Mouse (Mus musculus) stomach, embryonic 16.5 days (tissue): ENCODE measurements around the gene Adad2. TPM values are rescaled to one million over a fixed set of nuclear protein-coding genes. Genes with fewer than 3 reads are reported as not detected.

ENCODE experiments used
- ATAC-seq: fragments of 200-750 bp; cut with Nextera tagmentation; 2 replicates; pipeline ENCODE4 v1.8.0; 2017; ENCODE audit warnings: moderate number of reproducible peaks, moderate TSS enrichment; ENCODE audit not compliant: insufficient read depth, low FRiP score
- H3K27ac ChIP-seq: fragments of 300-500 bp; sonication (generic); 2 replicates; pipeline ENCODE4 v1.5.1; 2014; ENCODE audit warnings: low read length
- H3K27me3 ChIP-seq: fragments of 300-500 bp; sonication (generic); 2 replicates; pipeline ENCODE4 v1.6.1; 2014; ENCODE audit warnings: low read length, control low read depth, mixed read lengths; ENCODE audit not compliant: control insufficient read depth, insufficient read depth
- H3K36me3 ChIP-seq: fragments of 300-500 bp; sonication (generic); 2 replicates; pipeline ENCODE4 v1.6.1; 2014; ENCODE audit warnings: low read length; ENCODE audit not compliant: control insufficient read depth, insufficient read depth
- H3K4me1 ChIP-seq: fragments of 300-500 bp; sonication (generic); 2 replicates; pipeline ENCODE4 v1.6.1; 2014; ENCODE audit warnings: low read length, control low read depth, mixed read lengths; ENCODE audit not compliant: control insufficient read depth, insufficient read depth
- H3K4me2 ChIP-seq: fragments of 300-500 bp; sonication (generic); 2 replicates; pipeline ENCODE4 v1.6.1; 2014; ENCODE audit warnings: low read depth, low read length, mixed read lengths
- H3K4me3 ChIP-seq: fragments of 300-500 bp; sonication (generic); replicated peaks from 2 replicates; pipeline ENCODE4 v1.5.1; 2014; ENCODE audit warnings: mild to moderate bottlenecking, low read length
- H3K9ac ChIP-seq: fragments of 300-500 bp; sonication (generic); 2 replicates; pipeline ENCODE4 v1.6.1; 2014; ENCODE audit warnings: low read length
- H3K9me3 ChIP-seq: fragments of 300-500 bp; sonication (generic); replicated peaks from 2 replicates; pipeline ENCODE4 v1.6.1; 2016; ENCODE audit warnings: low read length, control low read depth; ENCODE audit not compliant: control insufficient read depth
- WGBS: fragments of 180-500 bp; shearing (Covaris S2); extraction: QIAGEN DNeasy Blood & Tissue Kit; methylation state at CpG from one replicate; pipeline ENCODE4 v1.1.7; 2014; 5-methylcytosine and 5-hydroxymethylcytosine counted together
- polyA plus RNA-seq: library from polyadenylated mRNA; unstranded; fragments of >200 nt; fragmentation: Nextera tagmentation; extraction: Ambion mirVana; gene quantifications from 2 replicates; pipeline ENCODE4 v1.2.1, GENCODE M21; 2015

The Adad2 gene
- polyA plus RNA-seq, 1 experiment from 2014 or later = 0.06 TPM

- Histone ChIP-seq H3K36me3 (no peaks in the 10 kb centered on the region), H3K4me2 (no peak overlapping the region), H3K27ac (no peak overlapping the region), H3K4me3 (no peak overlapping the region), H3K9ac (no peak overlapping the region), H3K9me3 (no peaks in the 10 kb centered on the region), H3K27me3 (0 out of 2 replicates have a peak, but pooled peaks cover 4% of the 10 kb centered on the region), H3K4me1 (peaks cover 10% of the 10 kb centered on the region; the same call in 1 of the 2 replicates)
- 80% methylated on average over 9 of the region's 9 CpGs for WGBS
- ATAC-seq = no peak
These were observed 19.7 kb downstream of the Adad2 start for GRCm38 (mm10) chr8:119632246-119632645.

DNA sequence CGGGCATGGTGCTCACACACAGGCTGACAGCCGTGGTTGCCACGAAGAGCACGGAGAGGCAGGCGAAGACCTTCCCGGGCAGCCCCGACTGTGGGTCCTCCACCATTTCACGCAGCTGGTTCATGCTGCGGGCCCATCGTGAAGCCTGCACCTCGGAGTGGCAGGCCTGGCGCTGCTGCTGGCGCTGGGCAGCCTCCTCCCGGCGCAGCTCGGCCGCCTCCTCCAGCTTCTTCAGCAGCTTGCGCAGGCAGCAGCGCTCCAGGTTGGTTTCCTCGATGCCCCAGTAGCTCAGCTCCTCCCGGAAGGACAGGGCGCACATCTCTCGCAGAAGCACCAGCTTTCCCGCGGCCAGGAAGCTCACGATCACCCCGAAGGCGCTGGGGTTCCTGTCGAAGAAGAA, 20.4 kb downstream of the Adad2 start:
- WGBS = 53% methylated on average over 29 of the region's 29 CpGs
- H3K4me1 ChIP-seq = peaks cover 10% of the 10 kb centered on the region; the same call in 1 of the 2 replicates
- H3K9me3 ChIP-seq = no peaks in the 10 kb centered on the region
- H3K27ac ChIP-seq = no peak overlapping the region
- H3K36me3 ChIP-seq = no peaks in the 10 kb centered on the region
- no peak for ATAC-seq
- no peak overlapping the region for H3K9ac ChIP-seq
- no peak overlapping the region for H3K4me2 ChIP-seq
- H3K27me3 ChIP-seq = 0 out of 2 replicates have a peak, but pooled peaks cover 4% of the 10 kb centered on the region
- no peak overlapping the region for H3K4me3 ChIP-seq

- Histone ChIP-seq H3K4me3 (no peak overlapping the region), H3K36me3 (no peaks in the 10 kb centered on the region), H3K27me3 (0 out of 2 replicates have a peak, but pooled peaks cover 4% of the 10 kb centered on the region), H3K27ac (no peak overlapping the region), H3K4me1 (peaks cover 10% of the 10 kb centered on the region; the same call in 1 of the 2 replicates), H3K4me2 (no peak overlapping the region), H3K9me3 (no peaks in the 10 kb centered on the region), H3K9ac (no peak overlapping the region)
- no peak for ATAC-seq
- WGBS = 36% methylated on average over 14 of the region's 14 CpGs
These were observed 22.2 kb downstream of the Adad2 start for GRCm38 (mm10) chr8:119634616-119635336.

DNA sequence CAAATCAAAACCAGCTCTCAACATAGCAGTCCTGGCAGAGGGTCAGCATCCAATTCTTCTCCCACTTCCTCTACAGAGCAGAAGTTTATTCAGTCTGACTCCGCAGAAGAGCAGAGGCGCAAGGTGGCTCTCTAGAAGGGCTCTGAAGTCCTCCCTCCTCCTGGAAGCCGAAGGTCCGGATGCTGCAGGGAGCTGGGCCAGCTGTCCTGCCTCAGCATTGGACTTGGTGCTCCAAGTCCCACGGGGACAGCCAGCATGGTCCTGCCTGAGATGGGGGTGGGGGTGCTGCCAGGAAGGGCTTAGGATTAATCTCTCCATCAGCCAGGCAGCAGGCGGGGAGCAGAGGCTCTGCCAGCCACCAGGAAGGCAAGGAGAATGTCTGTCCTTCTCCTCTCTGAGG, 22.8 kb downstream of the Adad2 start, which contains the start of gene Kcng4:
Gene Kcng4 (minus strand): TSS at position 303 of the 400 bp plus-strand sequence.
- Histone ChIP-seq H3K9me3 (no peaks in the 10 kb centered on the region), H3K9ac (peak within 1 kb of the TSS; percentile 34; the same call in 1 of the 2 replicates), H3K4me3 (no peak within 1 kb of the TSS), H3K36me3 (no peaks in the 10 kb centered on the region), H3K27ac (no peak within 1 kb of the TSS), H3K4me1 (peaks cover 10% of the 10 kb centered on the region; the same call in 1 of the 2 replicates), H3K4me2 (no peak within 1 kb of the TSS), H3K27me3 (0 out of 2 replicates have a peak, but pooled peaks cover 4% of the 10 kb centered on the region)
- 25% methylated on average over 6 of the region's 6 CpGs for WGBS
- ATAC-seq = no peak

- Histone ChIP-seq H3K27me3 (0 out of 2 replicates have a peak, but pooled peaks cover 4% of the 10 kb centered on the region), H3K4me1 (peaks cover 10% of the 10 kb centered on the region; the same call in 1 of the 2 replicates), H3K4me2 (no peak overlapping the region), H3K36me3 (no peaks in the 10 kb centered on the region), H3K9me3 (no peaks in the 10 kb centered on the region), H3K27ac (no peak overlapping the region), H3K4me3 (no peak overlapping the region), H3K9ac (no peak overlapping the region)
- WGBS = 56% methylated on average over 2 of the region's 2 CpGs
- no peak for ATAC-seq
These were observed 23.4 kb downstream of the Adad2 start for GRCm38 (mm10) chr8:119635958-119636357.

DNA sequence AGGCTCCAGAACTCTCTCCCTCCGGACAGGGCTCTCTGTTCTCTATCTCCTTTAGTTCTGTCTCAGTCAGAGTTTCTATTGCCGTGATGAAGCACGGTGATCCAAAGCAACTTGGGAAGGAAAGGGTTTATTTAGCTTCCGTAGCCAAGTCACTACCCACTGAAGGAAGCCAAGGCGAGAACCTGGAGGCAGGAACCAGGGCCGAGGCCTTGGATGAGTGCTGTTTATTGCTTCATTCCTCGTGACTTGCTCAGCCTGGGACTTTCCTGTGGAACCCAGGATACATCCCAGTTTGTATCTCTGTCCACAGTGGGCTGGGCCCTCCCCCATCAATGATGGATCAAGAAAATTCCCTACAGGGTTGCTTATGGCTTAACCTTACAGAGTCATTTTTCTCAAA, 24.2 kb downstream of the Adad2 start:
- no peak overlapping the region for H3K4me3 ChIP-seq
- H3K27ac ChIP-seq = no peak overlapping the region
- H3K36me3 ChIP-seq = no peaks in the 10 kb centered on the region
- H3K9me3 ChIP-seq = no peaks in the 10 kb centered on the region
- no peak overlapping the region for H3K9ac ChIP-seq
- no peak for ATAC-seq
- no peak overlapping the region for H3K4me2 ChIP-seq
- 0 out of 2 replicates have a peak, but pooled peaks cover 4% of the 10 kb centered on the region for H3K27me3 ChIP-seq
- peaks cover 10% of the 10 kb centered on the region; the same call in 1 of the 2 replicates for H3K4me1 ChIP-seq
- 58% methylated on average over 7 of the region's 7 CpGs for WGBS

DNA sequence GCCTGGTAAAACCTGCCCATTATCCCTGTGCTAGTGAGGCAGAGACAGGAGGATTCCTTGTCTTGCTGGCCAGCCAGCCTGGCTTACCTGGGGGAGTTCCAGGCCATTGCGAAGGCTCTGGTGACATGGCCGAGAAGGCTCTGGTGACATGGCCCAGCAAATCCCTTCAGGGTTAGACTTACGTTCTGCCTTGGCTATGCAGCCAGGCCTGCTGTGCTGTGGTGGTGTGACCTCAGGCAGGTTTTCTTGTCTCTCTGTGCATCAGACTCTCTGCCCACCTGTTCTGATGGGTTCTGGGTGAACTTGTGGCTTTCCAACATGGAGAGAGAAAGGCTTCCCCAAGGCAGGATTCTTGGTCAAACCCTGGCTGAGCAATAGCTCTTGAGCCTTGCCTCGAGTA, 24.8 kb downstream of the Adad2 start:
- Histone ChIP-seq H3K4me1 (peaks cover 10% of the 10 kb centered on the region; the same call in 1 of the 2 replicates), H3K4me2 (no peak overlapping the region), H3K9me3 (no peaks in the 10 kb centered on the region), H3K4me3 (no peak overlapping the region), H3K27ac (no peak overlapping the region), H3K36me3 (no peaks in the 10 kb centered on the region), H3K27me3 (0 out of 2 replicates have a peak, but pooled peaks cover 4% of the 10 kb centered on the region), H3K9ac (no peak overlapping the region)
- no peak for ATAC-seq
- WGBS = 94% methylated on average over 4 of the region's 4 CpGs

GRCm38 (mm10) chr8:119638261-119638660, 25.7 kb downstream of the Adad2 start:
- Histone ChIP-seq H3K9me3 (no peaks in the 10 kb centered on the region), H3K27ac (no peak overlapping the region), H3K4me3 (no peak overlapping the region), H3K4me1 (peaks cover 10% of the 10 kb centered on the region; the same call in 1 of the 2 replicates), H3K9ac (no peak overlapping the region), H3K36me3 (no peaks in the 10 kb centered on the region), H3K4me2 (no peak overlapping the region), H3K27me3 (0 out of 2 replicates have a peak, but pooled peaks cover 4% of the 10 kb centered on the region)
- no peak for ATAC-seq
- 63% methylated on average over 6 of the region's 6 CpGs for WGBS

DNA sequence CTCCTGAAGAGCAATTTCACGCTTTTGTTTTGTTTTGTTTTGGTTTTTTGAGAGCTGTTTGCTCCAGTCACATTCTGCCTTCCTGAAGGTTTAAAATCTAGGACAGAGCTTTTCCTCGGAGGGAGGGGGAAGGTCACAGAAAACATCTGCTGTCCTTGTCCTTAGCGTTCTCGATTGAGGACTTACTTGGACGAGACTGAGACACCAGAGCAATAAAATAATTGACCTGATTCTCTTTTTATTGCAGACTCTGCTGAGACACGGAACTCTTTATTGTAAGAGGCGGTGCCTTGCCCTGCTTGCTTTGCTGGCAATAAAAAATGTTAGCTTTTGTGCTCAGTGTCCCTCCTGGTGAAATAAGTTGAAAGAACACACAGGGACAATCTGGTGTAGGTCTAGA, 27.3 kb downstream of the Adad2 start:
- Histone ChIP-seq H3K27ac (no peak overlapping the region), H3K4me3 (no peak overlapping the region), H3K4me2 (no peak overlapping the region), H3K27me3 (no peaks in the 10 kb centered on the region), H3K9me3 (no peaks in the 10 kb centered on the region), H3K9ac (no peak overlapping the region), H3K4me1 (peaks cover 10% of the 10 kb centered on the region; the same call in 1 of the 2 replicates), H3K36me3 (no peaks in the 10 kb centered on the region)
- WGBS = 55% methylated on average over 7 of the region's 7 CpGs
- ATAC-seq = no peak
